Mouse (Mus musculus): Measurements from ENCODE around the gene Dnmt3b.
A peak's percentile ranks its signal among the peaks of the same experiment; 100 is the strongest.

The Dnmt3b gene

DNA sequence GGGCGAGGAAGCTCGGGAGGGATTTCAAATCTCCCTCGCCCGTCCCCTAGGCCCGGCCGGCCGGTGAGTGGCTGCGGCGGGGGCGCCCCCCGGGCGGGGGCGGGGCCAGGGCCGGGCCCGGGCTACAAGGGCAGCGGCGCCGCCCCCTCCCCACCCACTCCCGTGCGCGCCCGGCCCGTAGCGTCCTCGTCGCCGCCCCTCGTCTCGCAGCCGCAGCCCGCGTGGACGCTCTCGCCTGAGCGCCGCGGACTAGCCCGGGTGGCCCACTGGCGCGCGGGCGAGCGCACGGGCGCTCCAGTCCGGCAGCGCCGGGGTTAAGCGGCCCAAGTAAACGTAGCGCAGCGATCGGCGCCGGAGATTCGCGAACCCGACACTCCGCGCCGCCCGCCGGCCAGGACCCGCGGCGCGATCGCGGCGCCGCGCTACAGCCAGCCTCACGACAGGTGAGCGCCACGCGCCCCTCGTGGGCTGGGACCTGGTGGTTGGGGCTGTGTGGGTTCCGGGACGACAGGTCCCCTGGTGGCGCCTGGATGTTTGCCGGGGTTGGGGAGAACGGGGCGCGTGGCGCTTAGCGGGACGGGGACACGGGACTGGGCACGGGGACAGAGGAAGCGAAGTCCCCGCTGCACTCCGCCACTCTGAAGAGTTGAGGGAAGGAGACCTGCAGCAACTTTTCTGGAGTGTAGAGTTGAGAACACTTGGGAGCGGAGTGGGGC is at the start of gene Dnmt3b:
Gene Dnmt3b, plus strand, starts transcription at position 153 of the 716 bp plus-strand sequence.
- DNase-seq (ENCODE audit: low read depth, low spot score) = peak; percentile 73

GRCm38 (mm10) chr2:153600021-153600666 is 49.1 kb upstream of the Dnmt3b start:
- DNase-seq (ENCODE audit: low read depth, low spot score) = peak; percentile 79

GRCm38 (mm10) chr2:153600667-153601648 is 48.3 kb upstream of the Dnmt3b start:
- peak; percentile 67 for DNase-seq (ENCODE audit: low read depth, low spot score)

DNA sequence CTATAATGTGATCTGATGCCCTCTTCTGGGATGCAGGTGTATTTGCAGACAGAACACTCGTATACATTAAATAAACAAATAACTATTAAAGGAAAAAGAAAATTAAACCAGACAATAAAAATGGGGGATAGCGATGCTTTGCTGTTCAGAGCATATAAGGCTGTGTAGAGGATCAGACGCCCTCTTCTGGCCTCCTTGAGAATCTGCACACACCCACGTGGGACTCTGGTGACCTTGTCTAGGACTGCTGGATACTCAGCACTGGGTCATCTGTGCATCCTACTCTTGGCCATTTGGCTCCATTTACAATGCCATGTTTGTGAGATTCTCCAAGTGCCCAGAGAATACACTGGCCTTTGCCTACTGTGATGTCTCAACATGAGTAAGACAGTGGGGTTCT is 45.5 kb upstream of the Dnmt3b start:
- peak; percentile 83 for DNase-seq (ENCODE audit: low read depth, low spot score)

DNA sequence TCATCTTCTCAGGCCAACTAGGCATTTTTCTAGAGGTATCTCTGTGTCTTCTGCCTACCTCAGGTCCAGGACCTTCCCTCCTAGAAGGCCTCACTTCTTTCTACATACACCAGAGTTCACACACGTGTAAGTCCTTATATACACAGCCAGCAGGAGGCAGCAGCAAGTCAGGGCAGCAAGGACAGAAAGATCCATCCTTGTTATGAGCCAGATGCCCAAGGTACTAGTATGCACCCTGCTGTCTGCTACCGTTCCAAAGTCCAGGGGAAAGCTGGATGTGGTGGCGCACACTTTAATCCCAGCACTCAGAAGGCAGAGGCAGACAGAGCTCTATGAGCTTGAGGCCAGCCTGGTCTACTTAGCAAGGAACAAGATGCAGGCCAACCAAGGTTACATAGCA is 42.8 kb upstream of the Dnmt3b start:
- DNase-seq (ENCODE audit: low read depth, low spot score) = peak; percentile 85

DNA sequence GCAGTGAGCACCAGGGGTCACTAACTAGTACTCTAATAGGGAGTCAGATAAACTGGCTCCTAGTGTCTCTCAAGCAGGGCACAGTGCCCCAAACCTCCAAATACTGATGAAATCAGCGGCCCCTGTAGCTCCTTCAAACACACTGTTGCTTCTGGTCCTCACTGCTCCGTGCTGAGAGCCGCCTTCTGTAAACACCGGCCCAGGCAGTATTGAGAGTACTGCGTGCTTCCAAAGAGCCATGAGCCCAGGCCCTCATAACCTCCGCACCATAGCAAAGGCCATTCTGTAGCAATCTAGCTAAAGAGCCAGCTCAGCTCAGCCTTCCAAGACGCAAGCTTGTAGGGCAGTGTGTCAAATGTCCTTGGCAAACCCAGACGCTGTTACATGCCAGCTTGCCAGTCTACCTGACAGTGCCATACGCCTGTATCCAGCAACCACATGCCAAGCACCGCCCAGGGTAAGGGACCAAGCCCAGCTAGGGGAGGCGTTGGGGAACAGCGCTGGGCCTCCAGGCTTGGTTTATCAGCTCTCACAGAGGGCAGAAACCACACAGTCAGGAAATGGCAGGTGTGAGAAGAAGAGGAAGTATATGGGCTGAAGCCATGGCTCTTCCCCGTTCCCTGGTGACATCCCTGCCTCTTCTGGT is 41.3 kb upstream of the Dnmt3b start:
- no peak for DNase-seq (ENCODE audit: low read depth, low spot score)

GRCm38 (mm10) chr2:153609058-153609457 is 40.2 kb upstream of the Dnmt3b start:
- DNase-seq (ENCODE audit: low read depth, low spot score) = no peak

GRCm38 (mm10) chr2:153609548-153609947 is 39.7 kb upstream of the Dnmt3b start:
- peak; percentile 93 for DNase-seq (ENCODE audit: low read depth, low spot score)

DNA sequence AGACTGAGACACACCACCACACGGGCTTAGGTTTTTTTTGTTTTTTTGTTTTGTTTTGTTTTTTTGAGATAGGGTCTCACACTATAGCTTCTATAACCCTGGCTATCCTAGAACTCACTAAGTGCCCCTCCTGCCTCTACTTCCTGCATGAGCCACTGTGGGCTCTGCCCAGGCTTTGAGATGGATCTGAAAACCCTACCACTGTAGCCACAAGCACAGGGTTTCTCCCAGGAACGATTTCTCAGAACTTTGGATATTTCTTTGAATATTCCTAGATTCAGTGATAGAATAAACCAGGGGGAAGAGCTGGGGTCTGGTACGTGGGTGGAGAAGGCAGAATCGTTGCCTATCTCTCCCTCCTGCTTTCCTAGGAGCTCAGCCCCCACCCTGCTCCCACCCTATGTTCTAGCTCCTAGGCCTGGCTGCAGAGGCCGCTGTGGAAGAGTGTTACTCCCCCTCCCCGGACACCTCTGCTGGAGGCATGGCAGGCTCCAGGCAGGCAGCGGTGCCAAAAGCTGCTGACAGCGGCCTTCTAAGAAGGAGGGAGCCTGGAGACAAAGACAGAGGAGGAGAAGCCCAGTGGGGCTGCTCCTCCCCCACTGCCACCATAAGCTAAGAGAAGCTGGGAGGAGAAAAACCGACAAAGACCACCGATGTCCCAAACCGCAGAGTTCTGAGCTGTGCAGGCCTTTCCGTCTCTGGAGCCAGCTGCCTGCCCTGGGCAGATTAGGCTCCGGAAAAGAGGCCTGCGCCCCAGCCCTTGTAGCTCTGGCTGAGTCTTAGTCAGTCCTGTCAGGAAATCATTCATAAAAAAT is 38.6 kb upstream of the Dnmt3b start:
- DNase-seq (ENCODE audit: low read depth, low spot score) = peak; percentile 63

DNA sequence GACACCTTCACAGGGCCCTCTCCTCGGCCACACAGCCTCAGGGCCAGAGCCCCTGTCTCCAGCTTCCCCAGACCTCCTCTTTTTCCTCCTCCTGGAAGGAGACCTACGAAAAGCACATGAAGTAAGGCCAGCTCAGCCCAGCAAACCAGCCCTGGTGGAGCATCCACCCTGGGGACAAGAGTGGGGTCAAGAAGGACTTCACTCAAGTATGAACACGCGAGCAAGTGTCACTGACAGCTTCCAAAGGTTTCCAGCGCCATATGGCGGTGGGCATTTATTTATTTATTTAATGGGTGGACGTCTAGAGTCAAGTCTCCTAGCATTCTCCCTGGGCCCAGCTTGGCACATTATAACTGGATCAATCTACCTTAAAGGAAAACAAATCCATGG is 38.0 kb upstream of the Dnmt3b start:
- DNase-seq (ENCODE audit: low read depth, low spot score) = no peak

DNA sequence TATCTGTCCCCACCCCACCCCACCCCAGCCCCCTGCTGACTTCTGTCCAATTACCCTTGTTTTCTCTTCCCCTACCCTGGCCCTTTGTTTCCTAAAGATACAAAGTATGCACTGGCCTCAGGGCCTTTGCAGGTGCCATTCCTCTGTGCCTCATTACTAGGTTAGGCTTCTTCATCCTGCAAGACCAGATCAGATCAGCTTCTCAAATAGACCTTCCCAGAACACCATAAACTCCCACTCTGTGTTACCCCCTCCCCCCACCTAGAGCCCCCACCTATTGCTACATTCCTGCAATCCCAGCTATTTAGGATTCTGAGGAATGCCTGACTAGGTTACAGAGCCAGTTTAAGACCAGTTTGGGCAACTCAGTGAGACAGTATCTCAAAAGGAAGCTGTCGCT is 37.5 kb upstream of the Dnmt3b start:
- DNase-seq (ENCODE audit: low read depth, low spot score) = peak; percentile 94

DNA sequence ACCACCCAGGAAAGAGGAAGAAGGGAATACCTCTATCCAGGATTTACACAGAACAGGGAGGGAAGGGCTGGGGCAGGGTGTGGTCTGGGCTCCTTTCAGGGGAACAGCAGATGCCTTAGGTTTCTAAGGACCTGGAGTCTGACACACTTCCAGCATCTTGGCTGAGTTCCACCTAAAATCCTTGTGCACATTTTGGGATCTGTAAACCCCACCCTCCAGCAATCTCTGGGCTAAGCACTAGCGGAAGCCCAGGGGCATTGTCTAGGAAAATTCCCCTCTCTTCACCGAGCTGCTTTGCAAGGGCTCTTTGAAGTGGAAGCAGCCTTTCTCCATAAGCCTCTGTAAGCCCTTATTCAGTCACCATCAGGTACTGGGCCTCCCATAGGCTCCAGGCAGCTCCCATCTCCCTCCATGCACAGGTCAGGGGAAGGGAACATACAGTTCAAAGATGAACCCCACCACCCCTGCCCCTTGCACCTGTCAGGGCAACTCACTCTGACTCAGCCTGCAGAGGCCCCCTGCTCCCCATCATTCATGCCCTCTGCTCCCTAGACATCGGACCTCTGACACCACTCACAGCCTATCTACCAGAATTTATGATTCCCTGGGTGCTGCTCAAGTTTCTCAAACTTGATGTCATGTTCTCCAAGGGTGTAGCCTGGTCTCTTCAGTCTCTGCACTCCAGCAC is 36.5 kb upstream of the Dnmt3b start:
- DNase-seq (ENCODE audit: low read depth, low spot score) = peak; percentile 93

DNA sequence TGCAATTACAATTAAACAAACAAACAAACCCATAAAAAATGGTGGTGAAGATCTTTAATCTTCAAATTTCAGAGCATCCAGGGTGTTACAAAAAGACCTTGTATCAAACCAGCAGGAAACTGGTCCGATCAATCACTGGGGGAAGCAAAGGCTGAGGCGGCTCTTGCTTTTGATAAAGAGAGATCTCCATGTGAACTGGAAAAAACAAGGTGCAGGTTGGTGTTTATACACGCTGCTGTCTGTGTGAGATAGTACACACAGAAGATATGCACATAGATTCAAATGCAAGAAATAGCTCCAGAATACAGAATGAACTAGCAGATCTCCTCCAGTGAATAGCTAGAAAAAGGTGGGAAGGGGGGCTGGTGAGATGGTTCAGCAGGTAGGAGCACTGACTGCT is 32.4 kb upstream of the Dnmt3b start:
- DNase-seq (ENCODE audit: low read depth, low spot score) = no peak

- DNase-seq (ENCODE audit: low read depth, low spot score) = no peak
Measured at GRCm38 (mm10) chr2:153618439-153618838, 30.8 kb upstream of the Dnmt3b start.

- no peak for DNase-seq (ENCODE audit: low read depth, low spot score)
Measured at GRCm38 (mm10) chr2:153618889-153619288, 30.4 kb upstream of the Dnmt3b start.

- peak; percentile 80 for DNase-seq (ENCODE audit: low read depth, low spot score)
Measured at GRCm38 (mm10) chr2:153622449-153622848, 26.8 kb upstream of the Dnmt3b start.

DNA sequence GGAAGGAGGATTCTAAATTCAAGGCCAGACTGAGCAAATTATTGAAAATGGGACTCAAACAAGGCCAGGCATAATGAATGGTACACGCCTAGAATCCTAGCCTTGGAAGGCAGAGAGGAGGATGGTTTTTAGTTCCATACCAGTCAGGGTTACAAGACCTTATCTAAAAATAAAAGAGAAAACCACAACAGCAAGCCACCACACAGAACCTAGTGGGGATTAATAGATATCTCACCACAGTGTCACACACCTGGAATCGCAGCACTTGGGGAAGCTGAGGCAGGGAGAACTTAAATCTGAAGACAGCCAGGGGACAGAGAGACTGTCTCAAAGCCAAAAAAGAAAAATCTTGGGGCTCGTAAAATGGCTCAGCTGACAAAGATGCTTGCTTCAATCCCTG is 18.3 kb upstream of the Dnmt3b start:
- DNase-seq (ENCODE audit: low read depth, low spot score) = no peak

GRCm38 (mm10) chr2:153631976-153632870 is 17.0 kb upstream of the Dnmt3b start, which contains the start of gene Commd7:
Gene Commd7, minus strand, starts transcription at chr2:153632781.
- peak; percentile 91 for DNase-seq (ENCODE audit: low read depth, low spot score)

DNA sequence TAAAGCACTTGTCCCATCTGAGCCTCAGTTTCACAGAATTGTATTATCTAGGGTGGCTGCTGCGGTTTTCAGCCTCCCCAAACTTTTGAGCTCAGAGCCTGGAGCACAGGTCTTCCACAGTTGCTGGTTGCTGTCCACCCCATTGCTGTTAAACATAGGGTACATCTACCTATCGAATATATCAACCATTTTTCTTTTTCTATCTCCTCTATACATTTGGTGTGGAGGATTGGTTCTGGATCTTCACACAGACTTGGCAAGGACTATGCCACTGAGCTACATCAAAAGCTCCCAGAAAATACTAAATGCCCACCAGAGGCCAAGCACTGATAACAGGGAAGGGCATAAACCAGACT is 16.4 kb upstream of the Dnmt3b start:
- DNase-seq (ENCODE audit: low read depth, low spot score) = no peak
